Mouse (Mus musculus) lung, postnatal 25 days (tissue): ENCODE measurements around the gene Olfr1178.

ENCODE experiments used
- DNase-seq: peaks from one replicate; pipeline ENCODE4 v3.0.0; 2022; ENCODE audit warnings: low spot score

Olfr1178 gene

GRCm38 (mm10) chr2:88386762-88387161, at the start of gene Olfr1178:
Olfr1178 (plus strand) TSS chr2:88387062.
- no peak for DNase-seq

- no peak for DNase-seq
These were observed 40.5 kb upstream of the Olfr1178 start, which contains the start of gene Olfr1177-ps for GRCm38 (mm10) chr2:88346392-88346791. Olfr1177-ps (minus strand) TSS chr2:88346492.

GRCm38 (mm10) chr2:88356304-88356703, 30.6 kb upstream of the Olfr1178 start:
- DNase-seq, result no peak

- DNase-seq, result no peak
These were observed 19.5 kb downstream of the Olfr1178 start, which contains the start of gene Olfr1179 for GRCm38 (mm10) chr2:88406353-88406752. Olfr1179 (minus strand) TSS chr2:88406453.

- no peak for DNase-seq
These were observed 32.2 kb downstream of the Olfr1178 start, which contains the start of gene Olfr1180 for GRCm38 (mm10) chr2:88419051-88419450. Olfr1180 (minus strand) TSS chr2:88419151.

- DNase-seq, result no peak
These were observed 39.2 kb downstream of the Olfr1178 start, which contains the start of gene Olfr1181 for GRCm38 (mm10) chr2:88426071-88426470. Olfr1181 (minus strand) TSS chr2:88426171.

- DNase-seq, result no peak
These were observed 62.2 kb downstream of the Olfr1178 start, which contains the start of gene Gm13757 for GRCm38 (mm10) chr2:88449031-88449430. Gm13757 (minus strand) TSS chr2:88449131.
